Mouse (Mus musculus) kidney, adult 2 months (tissue): ENCODE data around the gene Trim2. TPM values are rescaled to one million over a fixed set of nuclear protein-coding genes. Genes with fewer than 3 reads are reported as not detected.
A peak's percentile ranks its signal among the peaks of the same experiment; 100 is the strongest.

ENCODE experiments used
- DNase-seq: peaks from one replicate; pipeline ENCODE4 v3.0.0; 2021
- H3K27ac ChIP-seq: fragments of 200-500 bp; 2 replicates; pipeline ENCODE4 v1.5.1; 2012; ENCODE audit warnings: low read depth, low read length, control low read depth, inconsistent platforms; ENCODE audit not compliant: insufficient read depth
- H3K27me3 ChIP-seq: fragments of 200-500 bp; replicated peaks from 2 replicates; pipeline ENCODE4 v1.6.1; 2012; ENCODE audit warnings: mild to moderate bottlenecking, moderate library complexity, low read length, inconsistent platforms; ENCODE audit not compliant: control insufficient read depth, insufficient read depth
- H3K36me3 ChIP-seq: fragments of 200-500 bp; 2 replicates; pipeline ENCODE4 v1.6.1; 2012; ENCODE audit warnings: mild to moderate bottlenecking, moderate library complexity, low read length, inconsistent platforms; ENCODE audit not compliant: control insufficient read depth, insufficient read depth
- H3K4me1 ChIP-seq: fragments of 200-500 bp; 2 replicates; pipeline ENCODE4 v1.6.1; 2011; ENCODE audit warnings: low read length; ENCODE audit not compliant: control insufficient read depth, insufficient read depth
- H3K4me3 ChIP-seq: fragments of 200-500 bp; 2 replicates; pipeline ENCODE4 v1.5.1; 2011; ENCODE audit warnings: mild to moderate bottlenecking, low read depth, low read length, control low read depth; ENCODE audit not compliant: insufficient read depth
- CTCF ChIP-seq: fragments of 200-500 bp; conservative IDR thresholded peaks from 2 replicates; pipeline ENCODE4 v1.5.1; 2011; ENCODE audit warnings: low read depth, mild to moderate bottlenecking, control low read depth, low read length, moderate library complexity, mixed read lengths; ENCODE audit not compliant: insufficient read depth, insufficient read length
- POLR2A ChIP-seq: fragments of 200-500 bp; IDR thresholded peaks from one replicate; pipeline ENCODE4 v1.6.1; 2011; ENCODE audit warnings: low read depth, low read length, control low read depth
- WGBS: fragments of 180-500 bp; shearing (Covaris S2); methylation state at CpG from one replicate; pipeline ENCODE4 v1.1.7; 2018; 5-methylcytosine and 5-hydroxymethylcytosine counted together
- polyA plus RNA-seq: library from polyadenylated mRNA; depleted of rRNA; stranded (reverse); fragments of >200 nt; gene quantifications from 2 replicates; pipeline ENCODE4 v1.2.3, GENCODE M21; 2012

Gene Trim2
- polyA plus RNA-seq, 1 experiment: 44.5 TPM

DNA sequence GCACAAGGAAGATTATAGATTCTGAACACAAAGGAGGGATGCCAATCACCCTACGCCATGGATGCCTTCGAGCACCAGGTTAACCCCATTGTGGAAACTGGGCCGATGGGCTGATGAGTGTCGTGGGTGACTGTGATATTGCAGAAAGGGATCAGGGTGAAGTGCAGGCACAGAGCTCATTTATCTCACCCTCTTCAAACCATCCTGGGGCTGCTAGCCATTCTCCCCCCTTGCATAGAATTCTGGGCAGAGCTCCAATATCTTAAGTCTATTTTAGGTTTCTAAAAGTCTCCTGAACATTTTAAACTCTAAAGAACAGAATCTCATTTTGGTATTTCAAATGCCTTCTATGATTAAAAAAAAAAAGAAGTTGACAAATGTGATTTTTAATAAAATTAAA lies 31.6 kb downstream of the Trim2 start:
- Histone ChIP-seq H3K36me3 (no peaks in the 10 kb centered on the region), H3K27ac (no peak overlapping the region), H3K4me1 (no peaks in the 10 kb centered on the region), H3K27me3 (no peaks in the 10 kb centered on the region), H3K4me3 (no peak overlapping the region)
- DNase-seq: no peak
- WGBS: 92% methylated on average over 4 of the region's 4 CpGs
- TF ChIP-seq CTCF: no peak
- no peak for TF ChIP-seq POLR2A

DNA sequence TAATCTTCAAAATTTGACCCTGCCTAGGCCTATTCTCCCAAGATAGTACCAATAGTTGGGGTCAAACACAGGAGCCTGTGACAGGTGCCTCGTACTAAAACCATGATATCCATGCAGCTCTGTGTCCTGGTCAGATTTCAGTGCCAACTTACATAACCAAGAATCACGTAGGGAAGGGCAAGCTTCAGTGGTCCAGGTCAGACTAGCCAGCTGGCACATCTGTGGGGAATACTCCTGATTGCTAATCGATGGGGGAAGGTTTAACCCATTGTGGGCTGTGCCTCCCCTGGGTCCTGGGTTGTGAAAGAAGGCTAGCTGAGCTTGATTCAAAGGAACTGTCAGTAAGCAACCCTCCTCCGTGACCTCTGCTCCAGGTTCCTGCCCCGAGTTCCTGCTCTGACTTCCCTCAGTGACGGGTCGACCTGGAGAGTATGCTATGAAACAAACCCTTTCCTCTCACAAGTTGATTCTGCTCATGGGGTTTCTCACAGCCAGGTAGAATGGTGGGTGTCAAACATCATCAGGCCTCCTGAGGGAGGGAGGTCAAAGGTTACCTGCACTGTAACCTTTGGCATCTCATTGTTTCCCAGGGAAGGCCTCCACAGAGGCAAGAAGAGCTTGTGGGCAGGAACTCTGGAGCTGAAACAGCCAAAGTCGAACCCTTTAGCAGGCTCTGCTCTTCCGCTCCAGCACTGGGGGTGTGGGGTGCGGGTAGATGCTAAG lies 34.2 kb downstream of the Trim2 start:
- Histone ChIP-seq H3K4me1 (0 out of 2 replicates have a peak, but pooled peaks cover 4% of the 10 kb centered on the region), H3K27ac (no peak overlapping the region), H3K4me3 (no peak overlapping the region), H3K36me3 (no peaks in the 10 kb centered on the region), H3K27me3 (no peaks in the 10 kb centered on the region)
- TF ChIP-seq CTCF (no peak), POLR2A (no peak)
- DNase-seq: peak; percentile 74
- WGBS: 60% methylated on average over 10 of the region's 10 CpGs

DNA sequence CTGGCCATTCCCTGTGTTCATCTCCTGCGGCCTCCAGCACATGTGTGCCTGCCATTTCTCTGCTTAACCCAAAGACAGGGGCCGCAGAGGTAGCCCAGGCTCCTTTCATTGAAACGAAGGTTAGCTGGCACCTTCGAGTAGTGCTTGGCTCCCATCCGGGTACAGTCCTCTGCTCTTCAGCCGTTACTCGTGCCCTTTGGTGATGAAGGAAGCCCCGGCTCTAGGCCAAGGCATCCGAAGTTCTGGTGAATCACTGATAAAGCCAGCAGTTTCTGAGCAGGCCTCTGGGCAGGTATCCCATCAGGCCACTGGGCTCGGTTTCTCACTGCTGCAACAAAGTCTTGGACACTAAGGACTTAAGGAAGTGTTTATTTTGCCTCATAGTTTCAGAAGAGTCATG lies 34.9 kb downstream of the Trim2 start:
- H3K27me3 ChIP-seq: no peaks in the 10 kb centered on the region
- TF ChIP-seq POLR2A (no peak), CTCF (no peak)
- no peaks in the 10 kb centered on the region for H3K36me3 ChIP-seq
- peak; percentile 57 for DNase-seq
- H3K4me3 ChIP-seq: no peak overlapping the region
- WGBS: 86% methylated on average over 10 of the region's 10 CpGs
- no peak overlapping the region for H3K27ac ChIP-seq
- H3K4me1 ChIP-seq: 0 out of 2 replicates have a peak, but pooled peaks cover 4% of the 10 kb centered on the region

DNA sequence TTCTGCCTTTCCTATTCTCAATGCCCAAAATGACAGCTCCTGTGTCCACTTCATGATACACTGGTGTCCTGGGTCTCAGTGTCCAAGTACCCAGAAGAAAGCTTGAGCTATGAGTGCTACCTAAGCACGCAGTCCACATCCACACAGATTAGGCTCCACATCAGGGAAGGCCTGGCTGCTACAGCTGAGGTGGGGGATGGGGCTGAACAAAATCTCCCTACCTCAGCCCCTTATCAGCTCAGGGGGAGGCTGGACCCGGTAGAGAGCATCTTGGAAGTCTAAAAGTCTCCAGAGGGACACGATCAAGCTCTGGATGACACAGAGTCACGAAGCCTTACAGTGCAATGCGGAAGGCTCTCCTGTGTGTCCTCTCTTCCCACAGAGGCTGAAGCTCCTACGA lies 35.6 kb downstream of the Trim2 start:
- H3K27me3 ChIP-seq: no peaks in the 10 kb centered on the region
- H3K27ac ChIP-seq: no peak overlapping the region
- 77% methylated on average over 6 of the region's 6 CpGs for WGBS
- H3K4me3 ChIP-seq: no peak overlapping the region
- TF ChIP-seq CTCF (no peak), POLR2A (no peak)
- DNase-seq: no peak
- H3K4me1 ChIP-seq: 0 out of 2 replicates have a peak, but pooled peaks cover 7% of the 10 kb centered on the region
- no peaks in the 10 kb centered on the region for H3K36me3 ChIP-seq

DNA sequence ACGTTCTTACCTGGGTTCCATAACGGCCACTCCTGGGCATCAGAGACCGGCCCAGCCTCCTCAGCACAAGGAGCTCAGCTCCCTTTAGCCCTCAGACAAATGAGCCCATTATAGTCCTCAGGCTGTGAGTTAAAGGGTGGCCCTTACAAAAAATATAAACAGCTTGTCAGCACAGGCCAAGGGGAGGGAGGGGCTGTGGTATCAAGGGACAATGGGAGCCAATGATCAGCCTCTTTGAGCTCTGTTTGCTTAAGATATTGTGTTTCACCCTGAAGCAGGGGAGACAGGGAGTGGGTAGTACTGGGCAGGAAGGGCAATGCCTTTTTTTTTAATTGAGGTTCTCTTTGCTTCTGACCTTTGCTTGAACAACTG lies 36.1 kb downstream of the Trim2 start:
- TF ChIP-seq CTCF: no peak
- no peak for TF ChIP-seq POLR2A
- H3K4me3 ChIP-seq: no peak overlapping the region
- WGBS: 17% methylated on average over 3 of the region's 3 CpGs
- no peaks in the 10 kb centered on the region for H3K27me3 ChIP-seq
- 0 out of 2 replicates have a peak, but pooled peaks cover 7% of the 10 kb centered on the region for H3K4me1 ChIP-seq
- H3K36me3 ChIP-seq: no peaks in the 10 kb centered on the region
- no peak overlapping the region for H3K27ac ChIP-seq
- no peak for DNase-seq

DNA sequence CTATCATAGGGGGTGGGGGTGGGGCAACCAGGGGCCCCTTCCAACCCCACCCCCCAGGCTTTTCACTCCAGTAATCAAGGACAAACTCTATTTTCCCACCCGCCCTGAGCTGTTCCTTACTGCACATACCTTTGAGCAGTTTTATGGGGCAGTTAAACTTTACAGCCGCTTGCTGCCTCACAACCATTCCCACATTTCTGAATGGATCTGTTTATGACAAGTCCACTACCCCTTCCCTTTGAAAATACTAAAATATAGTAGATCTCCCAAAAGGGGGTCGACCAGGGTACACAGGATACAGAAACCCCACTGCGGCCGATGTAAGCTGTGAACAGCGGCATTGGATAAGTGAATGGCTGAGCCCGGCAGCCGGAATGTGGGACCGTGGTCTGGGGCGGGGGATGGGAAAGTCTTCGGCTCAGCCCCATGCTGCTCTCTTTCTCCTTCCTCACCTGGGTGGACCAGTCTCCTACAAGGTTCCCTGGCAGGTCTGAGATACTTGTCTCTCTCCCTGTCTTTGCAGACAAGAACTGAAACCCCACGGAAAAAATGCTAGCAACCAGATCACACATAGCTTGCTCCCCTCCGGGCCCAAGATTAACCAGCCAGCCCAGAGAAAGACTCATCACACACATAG lies 36.6 kb downstream of the Trim2 start:
- DNase-seq: peak; percentile 42
- Histone ChIP-seq H3K36me3 (no peaks in the 10 kb centered on the region), H3K4me3 (no peak overlapping the region), H3K4me1 (0 out of 2 replicates have a peak, but pooled peaks cover 7% of the 10 kb centered on the region), H3K27ac (no peak overlapping the region), H3K27me3 (no peaks in the 10 kb centered on the region)
- TF ChIP-seq CTCF (no peak), POLR2A (no peak)
- WGBS: 15% methylated on average over 13 of the region's 13 CpGs

DNA sequence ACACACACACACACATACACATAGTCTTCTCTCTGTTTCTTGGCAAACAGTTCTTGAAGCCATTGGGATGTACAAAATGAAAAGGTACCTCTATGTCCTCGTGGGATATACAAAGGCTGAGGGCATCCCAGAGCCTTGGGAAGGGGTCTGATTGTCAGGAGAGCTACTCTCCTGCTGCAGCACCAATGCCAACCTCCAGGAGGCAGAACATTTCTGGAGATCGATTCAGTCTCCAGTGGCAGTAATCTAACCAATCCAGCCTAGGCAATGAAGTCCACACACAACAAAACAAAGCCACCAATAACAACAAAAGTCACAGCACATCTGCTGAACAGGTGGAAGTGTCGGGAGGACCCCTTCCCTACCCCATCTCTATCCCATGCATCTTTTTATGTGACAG lies 38.2 kb downstream of the Trim2 start:
- H3K27ac ChIP-seq: no peak overlapping the region
- DNase-seq: no peak
- 52% methylated on average over 3 of the region's 3 CpGs for WGBS

More for the DNA sequence above, 38.2 kb downstream of the Trim2 start:
- no peak overlapping the region for H3K4me3 ChIP-seq
- no peaks in the 10 kb centered on the region for H3K36me3 ChIP-seq
- 0 out of 2 replicates have a peak, but pooled peaks cover 7% of the 10 kb centered on the region for H3K4me1 ChIP-seq
- no peak for TF ChIP-seq POLR2A
- TF ChIP-seq CTCF: peak; percentile 61
- no peaks in the 10 kb centered on the region for H3K27me3 ChIP-seq
